Comparison of ENCODE assay signal across 23 mouse cellular contexts in genomic region chr5:135243166-135243565, GRCm38 (mm10). TPM values are rescaled to one million over a fixed set of nuclear protein-coding genes. Genes with fewer than 3 reads are reported as not detected.
DNase-seq lines count a peak whose midpoint lies in the region; ATAC-seq and TF ChIP-seq lines count a peak whose summit lies in the region.
"Had no signal": no experiment of that assay in that cellular context is flagged by ENCODE, and none has a peak within 500 bp of the region (broad histone marks: within the 10 kb centered on the region; RNA-seq: fewer than 3 reads in every experiment).

No protein-coding gene starts in this region.

- H3K4me2 ChIP-seq in forebrain, embryonic 14.5 days (ENCODE audit: low read length): no peak overlapping the region
- no peak overlapping the region for H3K4me2 ChIP-seq in forebrain, embryonic 11.5 days (ENCODE audit: low read depth, low read length, severe bottlenecking)
- H3K4me2 ChIP-seq in heart, embryonic 12.5 days: 0 out of 2 replicates have a peak overlapping the region, but pooled peaks have one; percentile 3
- H3K4me2 ChIP-seq in liver, embryonic 13.5 days: no peak overlapping the region
- no peak overlapping the region for H3K4me2 ChIP-seq in liver, embryonic 12.5 days
- H3K4me2 ChIP-seq: liver, embryonic 11.5 days; midbrain, embryonic 12.5 days had no signal

- DNase-seq in cerebellum, adult 2 months: peak; percentile 40 to 42
- no peak for DNase-seq in forebrain, embryonic 14.5 days (ENCODE audit: low spot score)
- no peak for DNase-seq in forebrain, embryonic 11.5 days (ENCODE audit: low spot score)
- DNase-seq in heart, adult 2 months: no peak
- no peak for DNase-seq in liver, embryonic 13.5 days
- DNase-seq: adrenal gland, adult 8-10 months; kidney, adult 9 months; kidney, postnatal 14 days; left cerebral cortex, postnatal 4 days; lung, adult 2 months; lung, postnatal 14 days; thymus, adult 18-20 months; thymus, postnatal 36 days had no signal

- no peaks in the 10 kb centered on the region for H3K27me3 ChIP-seq in cerebellum, adult 2 months (ENCODE audit: control insufficient read depth, insufficient read depth, low read length)
- H3K27me3 ChIP-seq in forebrain, embryonic 14.5 days (replicated peaks; ENCODE audit: control insufficient read depth, insufficient read depth, low read length): no peaks in the 10 kb centered on the region
- H3K27me3 ChIP-seq in forebrain, embryonic 11.5 days (ENCODE audit: control insufficient read depth, insufficient read depth, low read length): no peaks in the 10 kb centered on the region
- H3K27me3 ChIP-seq in heart, embryonic 12.5 days (replicated peaks): no peaks in the 10 kb centered on the region
- H3K27me3 ChIP-seq in heart, adult 2 months (ENCODE audit: control insufficient read depth, insufficient read depth, low read length): no peaks in the 10 kb centered on the region
- no peaks in the 10 kb centered on the region for H3K27me3 ChIP-seq in liver, embryonic 13.5 days
- peaks cover 2% of the 10 kb centered on the region; the same call in 1 of the 2 replicates for H3K27me3 ChIP-seq in liver, embryonic 12.5 days (replicated peaks)
- H3K27me3 ChIP-seq: midbrain, embryonic 12.5 days had no signal

- no peak for TF ChIP-seq CTCF in cerebellum, adult 2 months (IDR thresholded peaks at IDR 0.05; ENCODE audit: borderline replicate concordance, insufficient read depth, low read depth, low read length)
- TF ChIP-seq CTCF in heart, adult 2 months (IDR thresholded peaks at IDR 0.05): no peak

- no peak for TF ChIP-seq EP300 in heart, adult 2 months (IDR thresholded peaks at IDR 0.05; ENCODE audit: insufficient read depth, low read depth, low read length)

- TF ChIP-seq POLR2A in cerebellum, adult 2 months (IDR thresholded peaks at IDR 0.05; ENCODE audit: borderline replicate concordance, insufficient read depth, low read length): no peak
- TF ChIP-seq POLR2A in heart, adult 2 months (IDR thresholded peaks at IDR 0.05; ENCODE audit: insufficient read depth, low read depth, low read length): no peak

- H3K36me3 ChIP-seq in forebrain, embryonic 14.5 days (ENCODE audit: control insufficient read depth, insufficient read depth, low read length): peaks cover 95% of the 10 kb centered on the region
- H3K36me3 ChIP-seq in forebrain, embryonic 11.5 days (ENCODE audit: control insufficient read depth, insufficient read depth, low read length): peaks cover 33% of the 10 kb centered on the region
- peaks cover 86% of the 10 kb centered on the region for H3K36me3 ChIP-seq in heart, embryonic 12.5 days
- H3K36me3 ChIP-seq in heart, adult 2 months (ENCODE audit: control insufficient read depth, insufficient read depth, low read length): peaks cover 12% of the 10 kb centered on the region
- H3K36me3 ChIP-seq in liver, embryonic 13.5 days: peaks cover 93% of the 10 kb centered on the region
- peaks cover 91% of the 10 kb centered on the region for H3K36me3 ChIP-seq in liver, embryonic 12.5 days

- H3K27ac ChIP-seq in cerebellum, adult 2 months (ENCODE audit: insufficient read depth, low read length): no peak overlapping the region
- H3K27ac ChIP-seq in forebrain, embryonic 14.5 days (ENCODE audit: low read depth, low read length): peak overlapping the region; percentile 21; the same call in 1 of the 2 replicates
- H3K27ac ChIP-seq in forebrain, embryonic 11.5 days (ENCODE audit: low read depth, low read length): no peak overlapping the region
- H3K27ac ChIP-seq in heart, embryonic 12.5 days (ENCODE audit: poor library complexity, severe bottlenecking): peak overlapping the region; percentile 95
- H3K27ac ChIP-seq in heart, adult 2 months: no peak overlapping the region
- H3K27ac ChIP-seq in liver, embryonic 13.5 days: no peak overlapping the region
- no peak overlapping the region for H3K27ac ChIP-seq in liver, embryonic 12.5 days
- H3K27ac ChIP-seq: hindbrain, postnatal 0 days; midbrain, embryonic 12.5 days had no signal

- no peak overlapping the region for H3K4me3 ChIP-seq in cerebellum, adult 2 months (replicated peaks; ENCODE audit: insufficient read depth, low read depth, low read length)
- H3K4me3 ChIP-seq in forebrain, embryonic 14.5 days (ENCODE audit: low read depth, low read length): no peak overlapping the region
- no peak overlapping the region for H3K4me3 ChIP-seq in forebrain, embryonic 11.5 days (ENCODE audit: low read depth, low read length)
- H3K4me3 ChIP-seq in heart, embryonic 12.5 days: no peak overlapping the region
- no peak overlapping the region for H3K4me3 ChIP-seq in heart, adult 2 months
- no peak overlapping the region for H3K4me3 ChIP-seq in liver, embryonic 13.5 days (replicated peaks)
- no peak overlapping the region for H3K4me3 ChIP-seq in liver, embryonic 12.5 days
- H3K4me3 ChIP-seq: midbrain, embryonic 12.5 days had no signal

- no peak for ATAC-seq in cerebellum, adult (ENCODE audit: insufficient number of reproducible peaks, low FRiP score, low TSS enrichment)
- ATAC-seq in forebrain, embryonic 14.5 days: no peak
- ATAC-seq in forebrain, embryonic 11.5 days (replicated peaks; ENCODE audit: low FRiP score): no peak
- ATAC-seq in heart, embryonic 12.5 days (ENCODE audit: insufficient number of reproducible peaks, low FRiP score): no peak
- 0 out of 2 replicates have a peak, but pooled peaks have one; percentile 11 for ATAC-seq in liver, embryonic 13.5 days (ENCODE audit: low read depth)
- ATAC-seq in liver, embryonic 12.5 days: no peak
- ATAC-seq: activated CD4-positive, CD25-positive, alpha-beta regulatory T cell, adult 4 months; hindbrain, postnatal 0 days; intestine, embryonic 16.5 days had no signal

- H3K9ac ChIP-seq in forebrain, embryonic 14.5 days (ENCODE audit: low read length): no peak overlapping the region
- H3K9ac ChIP-seq in forebrain, embryonic 11.5 days (ENCODE audit: low read length): no peak overlapping the region
- H3K9ac ChIP-seq in heart, embryonic 12.5 days: peak overlapping the region; percentile 15; the same call in 1 of the 2 replicates
- H3K9ac ChIP-seq in heart, adult 2 months (ENCODE audit: low read depth, low read length): no peak overlapping the region
- no peak overlapping the region for H3K9ac ChIP-seq in liver, embryonic 13.5 days
- H3K9ac ChIP-seq in liver, embryonic 12.5 days: no peak overlapping the region
- H3K9ac ChIP-seq: midbrain, embryonic 12.5 days had no signal

- H3K4me1 ChIP-seq in cerebellum, adult 2 months (ENCODE audit: control insufficient read depth, insufficient read depth, low read length): peaks cover 2% of the 10 kb centered on the region; the same call in 1 of the 2 replicates
- H3K4me1 ChIP-seq in forebrain, embryonic 14.5 days (ENCODE audit: control insufficient read depth, insufficient read depth, low read length): no peaks in the 10 kb centered on the region
- peaks cover 7% of the 10 kb centered on the region for H3K4me1 ChIP-seq in forebrain, embryonic 11.5 days (replicated peaks; ENCODE audit: control insufficient read depth, insufficient read depth, low read length)
- H3K4me1 ChIP-seq in heart, embryonic 12.5 days (replicated peaks): peaks cover 41% of the 10 kb centered on the region
- peaks cover 2% of the 10 kb centered on the region; the same call in 1 of the 2 replicates for H3K4me1 ChIP-seq in heart, adult 2 months (ENCODE audit: control insufficient read depth, insufficient read depth, low read length)
- no peaks in the 10 kb centered on the region for H3K4me1 ChIP-seq in liver, embryonic 13.5 days (replicated peaks)
- no peaks in the 10 kb centered on the region for H3K4me1 ChIP-seq in liver, embryonic 12.5 days

- H3K9me3 ChIP-seq in forebrain, embryonic 14.5 days (replicated peaks; ENCODE audit: control insufficient read depth, low read length): no peaks in the 10 kb centered on the region
- no peaks in the 10 kb centered on the region for H3K9me3 ChIP-seq in forebrain, embryonic 11.5 days (ENCODE audit: control insufficient read depth, low read length)
- H3K9me3 ChIP-seq in heart, embryonic 12.5 days (replicated peaks): no peaks in the 10 kb centered on the region
- no peaks in the 10 kb centered on the region for H3K9me3 ChIP-seq in liver, embryonic 13.5 days (replicated peaks)
- H3K9me3 ChIP-seq in liver, embryonic 12.5 days (replicated peaks): no peaks in the 10 kb centered on the region
- H3K9me3 ChIP-seq: midbrain, embryonic 12.5 days had no signal

- intact Hi-C loops in heart, adult 2 months (cut with DNase I): no loop called here

- 34% methylated on average over 1 of the region's 1 CpGs for WGBS in cerebellum, adult 2 months
- WGBS in forebrain, embryonic 14.5 days: 88% methylated on average over 1 of the region's 1 CpGs
- WGBS in forebrain, embryonic 11.5 days: 93% methylated on average over 1 of the region's 1 CpGs
- WGBS in heart, embryonic 12.5 days: 87% methylated on average over 1 of the region's 1 CpGs
- WGBS in heart, adult 2 months: 94% methylated on average over 1 of the region's 1 CpGs
- 89% methylated on average over 1 of the region's 1 CpGs for whole genome bisulfite sequencing in liver, embryonic 13.5 days (ENCODE audit: insufficient replicate concordance)
- 91% methylated on average over 1 of the region's 1 CpGs for WGBS in liver, embryonic 12.5 days (ENCODE audit: insufficient replicate concordance)

- no peaks in the 10 kb centered on the region for H3K79me2 ChIP-seq in heart, adult 2 months (replicated peaks; ENCODE audit: control insufficient read depth, insufficient read depth, low read length)

RNA-seq across cellular contexts. Expression of gene Fzd9, which starts 7.9 kb away (rescaled TPM):
- 8.5 and 10.1 TPM in 2 replicates for polyA plus RNA-seq in cerebellum, adult 2 months (2012; rRNA removed)
- polyA plus RNA-seq in forebrain, embryonic 14.5 days (2014; fragmentation: Nextera tagmentation; extraction: Ambion mirVana): 11.4 and 12.4 TPM in 2 replicates
- polyA plus RNA-seq in forebrain, embryonic 11.5 days (2014; fragmentation: Nextera tagmentation; extraction: Ambion mirVana): 19.5 and 19.7 TPM in 2 replicates
- 6.5 and 7.7 TPM in 2 replicates for polyA plus RNA-seq in heart, embryonic 12.5 days (2016; fragmentation: Nextera tagmentation; extraction: Ambion mirVana)
- total RNA-seq in heart, adult 2 months (2021): 1 to 10 TPM in 1 of 2 experiments, under 1 TPM in 1; 0.78 to 1.3 TPM
- polyA plus RNA-seq in heart, adult 2 months (2012; rRNA removed): 1.8 TPM in 2 replicates
- 0.43 and 0.59 TPM in 2 replicates for polyA plus RNA-seq in liver, embryonic 13.5 days (2015; fragmentation: Nextera tagmentation; extraction: Ambion mirVana)
- 0.58 and 0.74 TPM in 2 replicates for polyA plus RNA-seq in liver, embryonic 12.5 days (2016; fragmentation: Nextera tagmentation; extraction: Ambion mirVana)
- total RNA-seq: monocyte, adult 5-6 weeks; neutrophil, adult 5-6 weeks had no signal
- polyA plus RNA-seq: activated CD4-positive, CD25-positive, alpha-beta regulatory T cell, adult 4 months had no signal

RNA-seq across cellular contexts. Expression of gene Baz1b, which starts 56.1 kb away (rescaled TPM):
- polyA plus RNA-seq in cerebellum, adult 2 months (2012; rRNA removed): 75.3 and 77.4 TPM in 2 replicates
- polyA plus RNA-seq in forebrain, embryonic 14.5 days (2014; fragmentation: Nextera tagmentation; extraction: Ambion mirVana): 35.5 and 44.3 TPM in 2 replicates
- polyA plus RNA-seq in forebrain, embryonic 11.5 days (2014; fragmentation: Nextera tagmentation; extraction: Ambion mirVana): 76.3 and 83.6 TPM in 2 replicates
- polyA plus RNA-seq in heart, embryonic 12.5 days (2016; fragmentation: Nextera tagmentation; extraction: Ambion mirVana): 37.2 and 38.4 TPM in 2 replicates
- 10 to 100 TPM; 42.3 to 46.1 TPM for total RNA-seq in heart, adult 2 months (2021)
- polyA plus RNA-seq in heart, adult 2 months (2012; rRNA removed): 13.9 and 20.8 TPM in 2 replicates
- polyA plus RNA-seq in liver, embryonic 13.5 days (2015; fragmentation: Nextera tagmentation; extraction: Ambion mirVana): 21.4 and 23.8 TPM in 2 replicates
- 35.2 and 37.6 TPM in 2 replicates for polyA plus RNA-seq in liver, embryonic 12.5 days (2016; fragmentation: Nextera tagmentation; extraction: Ambion mirVana)

Comparison
In these comparisons a context has a peak if more than half of its experiments do, and no peak if none do; other contexts are left out.
1. H3K27ac ChIP-seq: peak in forebrain, embryonic 14.5 days (single experiment) and heart, embryonic 12.5 days (single experiment); none in cerebellum, adult 2 months (single experiment), forebrain, embryonic 11.5 days (single experiment), heart, adult 2 months (single experiment), liver, embryonic 13.5 days (single experiment) and liver, embryonic 12.5 days (single experiment).
2. DNase-seq: peak in cerebellum, adult 2 months (2 of 2); none in forebrain, embryonic 14.5 days (single experiment), forebrain, embryonic 11.5 days (single experiment), heart, adult 2 months (0 of 2) and liver, embryonic 13.5 days (single experiment).